Mouse (Mus musculus): ENCODE measurements at regions not wholly inside any gene's neighbourhood (a gene's known extent, or its start where the extent isn't known, plus 50 kb on each side); places are given as distances from the start of the nearest gene placed in this dataset.

GRCm38 (mm10) chr13:107931216-107931615 is 113.0 kb upstream of the Smim15 start:
- H3K27ac ChIP-seq (ENCODE audit: insufficient read depth, low read depth, low read length): no peak overlapping the region
- H3K4me1 ChIP-seq (ENCODE audit: control insufficient read depth, insufficient read depth, low read length): peaks cover 4% of the 10 kb centered on the region; the same call in 1 of the 2 replicates
- 90% methylated on average over 7 of the region's 7 CpGs for WGBS
- TF ChIP-seq CTCF (IDR thresholded peaks at IDR 0.05; ENCODE audit: insufficient read depth, low read depth, low read length) (no peak), POLR2A (IDR thresholded peaks at IDR 0.05; ENCODE audit: insufficient read depth, low read depth, low read length) (no peak)
- no peak overlapping the region for H3K4me3 ChIP-seq (ENCODE audit: insufficient read depth, low read depth, low read length)

GRCm38 (mm10) chr13:107927499-107928215 is 116.6 kb upstream of the Smim15 start:
- no peak overlapping the region for H3K4me3 ChIP-seq (ENCODE audit: insufficient read depth, low read depth, low read length)
- WGBS: 89% methylated on average over 10 of the region's 10 CpGs
- TF ChIP-seq POLR2A (IDR thresholded peaks at IDR 0.05; ENCODE audit: insufficient read depth, low read depth, low read length) (no peak), CTCF (IDR thresholded peaks at IDR 0.05; ENCODE audit: insufficient read depth, low read depth, low read length) (no peak)
- peaks cover 5% of the 10 kb centered on the region; the same call in 1 of the 2 replicates for H3K4me1 ChIP-seq (ENCODE audit: control insufficient read depth, insufficient read depth, low read length)
- H3K27ac ChIP-seq (ENCODE audit: insufficient read depth, low read depth, low read length): no peak overlapping the region

GRCm38 (mm10) chr13:107925470-107925869 is 118.8 kb upstream of the Smim15 start:
- no peak overlapping the region for H3K27ac ChIP-seq (ENCODE audit: insufficient read depth, low read depth, low read length)

GRCm38 (mm10) chr13:107923129-107924114 is 120.8 kb upstream of the Smim15 start:
- Histone ChIP-seq H3K4me1 (ENCODE audit: control insufficient read depth, insufficient read depth, low read length) (peaks cover 5% of the 10 kb centered on the region; the same call in 1 of the 2 replicates), H3K27ac (ENCODE audit: insufficient read depth, low read depth, low read length) (no peak overlapping the region), H3K4me3 (ENCODE audit: insufficient read depth, low read depth, low read length) (no peak overlapping the region)
- WGBS: 56% methylated on average over 19 of the region's 19 CpGs
- TF ChIP-seq POLR2A (IDR thresholded peaks at IDR 0.05; ENCODE audit: insufficient read depth, low read depth, low read length): no peak

More at GRCm38 (mm10) chr13:107925470-107925869, 118.8 kb upstream of the Smim15 start:
- Histone ChIP-seq H3K4me1 (ENCODE audit: control insufficient read depth, insufficient read depth, low read length) (peaks cover 5% of the 10 kb centered on the region; the same call in 1 of the 2 replicates), H3K4me3 (ENCODE audit: insufficient read depth, low read depth, low read length) (no peak overlapping the region)
- WGBS: 73% methylated on average over 8 of the region's 8 CpGs
- TF ChIP-seq CTCF (IDR thresholded peaks at IDR 0.05; ENCODE audit: insufficient read depth, low read depth, low read length): no peak
- TF ChIP-seq POLR2A (IDR thresholded peaks at IDR 0.05; ENCODE audit: insufficient read depth, low read depth, low read length): no peak

GRCm38 (mm10) chr13:107919403-107919802 is 124.8 kb upstream of the Smim15 start:
- peaks cover 5% of the 10 kb centered on the region; the same call in 1 of the 2 replicates for H3K4me1 ChIP-seq (ENCODE audit: control insufficient read depth, insufficient read depth, low read length)
- TF ChIP-seq POLR2A (IDR thresholded peaks at IDR 0.05; ENCODE audit: insufficient read depth, low read depth, low read length) (no peak), CTCF (IDR thresholded peaks at IDR 0.05; ENCODE audit: insufficient read depth, low read depth, low read length) (no peak)
- no peak overlapping the region for H3K27ac ChIP-seq (ENCODE audit: insufficient read depth, low read depth, low read length)
- 96% methylated on average over 3 of the region's 3 CpGs for WGBS
- H3K4me3 ChIP-seq (ENCODE audit: insufficient read depth, low read depth, low read length): no peak overlapping the region

GRCm38 (mm10) chr13:107918478-107918877 is 125.8 kb upstream of the Smim15 start:
- H3K4me3 ChIP-seq (ENCODE audit: insufficient read depth, low read depth, low read length): no peak overlapping the region
- TF ChIP-seq POLR2A (IDR thresholded peaks at IDR 0.05; ENCODE audit: insufficient read depth, low read depth, low read length) (no peak), CTCF (IDR thresholded peaks at IDR 0.05; ENCODE audit: insufficient read depth, low read depth, low read length) (no peak)
- peaks cover 5% of the 10 kb centered on the region; the same call in 1 of the 2 replicates for H3K4me1 ChIP-seq (ENCODE audit: control insufficient read depth, insufficient read depth, low read length)
- no peak overlapping the region for H3K27ac ChIP-seq (ENCODE audit: insufficient read depth, low read depth, low read length)
- WGBS: 80% methylated on average over 7 of the region's 7 CpGs

DNA sequence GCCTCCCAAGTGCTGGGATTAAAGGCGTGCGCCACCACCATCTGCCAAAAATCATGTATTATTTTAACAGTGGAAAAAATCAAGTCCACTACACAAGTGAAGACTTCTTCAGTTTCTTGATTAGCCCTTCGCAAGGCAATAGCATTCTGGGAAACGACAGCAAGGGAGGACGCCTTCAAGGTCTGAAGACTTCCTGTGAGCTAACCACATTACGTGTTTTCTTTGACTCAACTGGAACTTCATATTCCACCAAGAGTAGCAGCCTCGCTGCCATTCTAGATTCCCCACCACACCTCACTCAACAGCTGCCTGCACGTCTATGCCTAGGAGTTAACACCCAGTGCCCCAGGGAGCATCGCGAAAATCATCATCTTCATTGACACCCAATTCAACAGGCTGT is 126.2 kb upstream of the Smim15 start:
- no peak overlapping the region for H3K4me3 ChIP-seq (ENCODE audit: insufficient read depth, low read depth, low read length)
- TF ChIP-seq CTCF (IDR thresholded peaks at IDR 0.05; ENCODE audit: insufficient read depth, low read depth, low read length): no peak
- no peak for TF ChIP-seq POLR2A (IDR thresholded peaks at IDR 0.05; ENCODE audit: insufficient read depth, low read depth, low read length)
- H3K4me1 ChIP-seq (ENCODE audit: control insufficient read depth, insufficient read depth, low read length): peaks cover 2% of the 10 kb centered on the region; the same call in 1 of the 2 replicates
- no peak overlapping the region for H3K27ac ChIP-seq (ENCODE audit: insufficient read depth, low read depth, low read length)
- 92% methylated on average over 10 of the region's 10 CpGs for WGBS

DNA sequence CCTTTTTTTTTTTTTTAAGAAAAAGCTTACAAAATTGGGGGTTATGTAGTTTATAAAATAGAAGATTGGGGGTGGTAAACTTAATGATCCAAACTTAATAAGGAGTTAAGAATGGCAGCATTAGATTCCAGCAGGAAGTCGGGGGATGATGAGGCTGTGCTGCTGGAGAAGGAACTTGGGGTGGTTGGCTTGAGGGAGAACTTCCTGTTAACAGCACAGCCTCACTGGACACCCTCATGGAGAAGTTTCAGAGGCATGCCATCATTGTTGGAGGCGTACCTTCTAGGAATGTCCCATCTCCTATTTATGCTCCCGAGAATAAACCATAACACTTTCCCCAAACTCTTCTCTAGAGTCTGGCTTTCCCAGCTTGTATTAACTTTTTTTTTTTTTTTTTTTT is 126.7 kb upstream of the Smim15 start:
- TF ChIP-seq CTCF (IDR thresholded peaks at IDR 0.05; ENCODE audit: insufficient read depth, low read depth, low read length): no peak
- no peak for TF ChIP-seq POLR2A (IDR thresholded peaks at IDR 0.05; ENCODE audit: insufficient read depth, low read depth, low read length)
- 95% methylated on average over 3 of the region's 3 CpGs for WGBS
- no peaks in the 10 kb centered on the region for H3K4me1 ChIP-seq (ENCODE audit: control insufficient read depth, insufficient read depth, low read length)
- H3K4me3 ChIP-seq (ENCODE audit: insufficient read depth, low read depth, low read length): no peak overlapping the region
- H3K27ac ChIP-seq (ENCODE audit: insufficient read depth, low read depth, low read length): no peak overlapping the region

GRCm38 (mm10) chr13:107910125-107910524 is 134.1 kb upstream of the Smim15 start:
- no peak overlapping the region for H3K27ac ChIP-seq (ENCODE audit: insufficient read depth, low read depth, low read length)
- TF ChIP-seq CTCF (IDR thresholded peaks at IDR 0.05; ENCODE audit: insufficient read depth, low read depth, low read length): no peak
- no peak for TF ChIP-seq POLR2A (IDR thresholded peaks at IDR 0.05; ENCODE audit: insufficient read depth, low read depth, low read length)
- 76% methylated on average over 7 of the region's 7 CpGs for WGBS
- no peak overlapping the region for H3K4me3 ChIP-seq (ENCODE audit: insufficient read depth, low read depth, low read length)
- no peaks in the 10 kb centered on the region for H3K4me1 ChIP-seq (ENCODE audit: control insufficient read depth, insufficient read depth, low read length)
